Mouse (Mus musculus) hindbrain, embryonic 16.5 days (tissue): Measurements from ENCODE around the gene Slc38a10. TPM values are rescaled to one million over a fixed set of nuclear protein-coding genes. Genes with fewer than 3 reads are reported as not detected.

Source experiments
- ATAC-seq: fragments of 200-750 bp; cut with Nextera tagmentation; 2 replicates; pipeline ENCODE4 v1.8.0; 2017; ENCODE audit warnings: moderate TSS enrichment, moderate library complexity
- H3K27ac ChIP-seq: fragments of 300-500 bp; sonication (generic); 2 replicates; pipeline ENCODE4 v1.5.1; 2014; ENCODE audit warnings: low read depth, mild to moderate bottlenecking, control low read depth, low read length, moderate library complexity
- H3K27me3 ChIP-seq: fragments of 300-500 bp; sonication (generic); replicated peaks from 2 replicates; pipeline ENCODE4 v1.6.1; 2014; ENCODE audit warnings: low read length; ENCODE audit not compliant: control insufficient read depth, insufficient read depth
- H3K36me3 ChIP-seq: fragments of 300-500 bp; sonication (generic); 2 replicates; pipeline ENCODE4 v1.6.1; 2014; ENCODE audit warnings: mild to moderate bottlenecking, low read length, moderate library complexity, mixed read lengths; ENCODE audit not compliant: control insufficient read depth, insufficient read depth
- H3K4me1 ChIP-seq: fragments of 300-500 bp; sonication (generic); 2 replicates; pipeline ENCODE4 v1.6.1; 2014; ENCODE audit warnings: low read depth, low read length; ENCODE audit not compliant: control insufficient read depth, insufficient read depth
- H3K4me2 ChIP-seq: fragments of 300-500 bp; sonication (generic); 2 replicates; pipeline ENCODE4 v1.6.1; 2014; ENCODE audit warnings: mild to moderate bottlenecking, low read length, control low read depth, moderate library complexity
- H3K4me3 ChIP-seq: fragments of 300-500 bp; sonication (generic); 2 replicates; pipeline ENCODE4 v1.5.1; 2014; ENCODE audit warnings: mild to moderate bottlenecking, low read length, control low read depth, moderate library complexity
- H3K9ac ChIP-seq: fragments of 300-500 bp; sonication (generic); 2 replicates; pipeline ENCODE4 v1.6.1; 2014; ENCODE audit warnings: low read depth, mild to moderate bottlenecking, control low read depth, low read length, moderate library complexity
- H3K9me3 ChIP-seq: fragments of 300-500 bp; sonication (generic); 2 replicates; pipeline ENCODE4 v1.6.1; 2014; ENCODE audit warnings: mild to moderate bottlenecking, low read length, moderate library complexity; ENCODE audit not compliant: control insufficient read depth
- WGBS: fragments of 180-500 bp; shearing (Covaris S2); extraction: QIAGEN DNeasy Blood & Tissue Kit; methylation state at CpG from one replicate; pipeline ENCODE4 v1.1.7; 2014; 5-methylcytosine and 5-hydroxymethylcytosine counted together
- polyA plus RNA-seq: library from polyadenylated mRNA; unstranded; fragments of >200 nt; fragmentation: Nextera tagmentation; extraction: Ambion mirVana; gene quantifications from 2 replicates; pipeline ENCODE4 v1.2.1, GENCODE M21; 2015

Gene Slc38a10
- 114 and 122 TPM in 2 replicates for polyA plus RNA-seq

GRCm38 (mm10) chr11:120151113-120151494 lies at the start of gene Slc38a10:
Gene Slc38a10 (minus strand): TSS chr11:120151346.
- Histone ChIP-seq H3K36me3 (no peaks in the 10 kb centered on the region), H3K9ac (peak within 1 kb of the TSS; percentile 72), H3K27me3 (no peaks in the 10 kb centered on the region)

GRCm38 (mm10) chr11:120200621-120201020 lies 49.5 kb upstream of the Slc38a10 start:
- WGBS = 62% methylated on average over 6 of the region's 6 CpGs
- Histone ChIP-seq H3K9me3 (no peaks in the 10 kb centered on the region), H3K4me1 (no peaks in the 10 kb centered on the region), H3K9ac (no peak overlapping the region), H3K27me3 (no peaks in the 10 kb centered on the region), H3K4me2 (no peak overlapping the region), H3K36me3 (no peaks in the 10 kb centered on the region), H3K4me3 (no peak overlapping the region), H3K27ac (no peak overlapping the region)
- no peak for ATAC-seq

More at GRCm38 (mm10) chr11:120151113-120151494, at the start of gene Slc38a10:
- 0% methylated on average over 28 of the region's 28 CpGs for WGBS
- Histone ChIP-seq H3K9me3 (no peaks in the 10 kb centered on the region), H3K4me1 (peaks cover 13% of the 10 kb centered on the region), H3K4me3 (peak within 1 kb of the TSS; percentile 68), H3K27ac (peak within 1 kb of the TSS; percentile 77), H3K4me2 (peak within 1 kb of the TSS; percentile 69)
- peak; percentile 98 for ATAC-seq

- Histone ChIP-seq H3K27me3 (no peaks in the 10 kb centered on the region), H3K9me3 (no peaks in the 10 kb centered on the region), H3K36me3 (no peaks in the 10 kb centered on the region), H3K4me2 (no peak overlapping the region), H3K27ac (no peak overlapping the region), H3K9ac (no peak overlapping the region), H3K4me3 (no peak overlapping the region), H3K4me1 (no peaks in the 10 kb centered on the region)
- no peak for ATAC-seq
- 77% methylated on average over 7 of the region's 7 CpGs for WGBS
Observed at GRCm38 (mm10) chr11:120199766-120200165, 48.6 kb upstream of the Slc38a10 start.

GRCm38 (mm10) chr11:120198831-120199230 lies 47.7 kb upstream of the Slc38a10 start:
- whole genome bisulfite sequencing = 33% methylated on average over 13 of the region's 13 CpGs
- no peak overlapping the region for H3K4me2 ChIP-seq
- H3K27ac ChIP-seq = no peak overlapping the region; the same call in 1 of the 2 replicates
- ATAC-seq = no peak
- H3K27me3 ChIP-seq = no peaks in the 10 kb centered on the region
- no peaks in the 10 kb centered on the region for H3K36me3 ChIP-seq
- H3K9me3 ChIP-seq = no peaks in the 10 kb centered on the region
- no peak overlapping the region for H3K9ac ChIP-seq
- H3K4me1 ChIP-seq = no peaks in the 10 kb centered on the region
- no peak overlapping the region for H3K4me3 ChIP-seq

GRCm38 (mm10) chr11:120190526-120191412 lies 39.6 kb upstream of the Slc38a10 start:
- Histone ChIP-seq H3K4me1 (peaks cover 19% of the 10 kb centered on the region), H3K4me2 (peak overlapping the region; percentile 95), H3K27ac (peak overlapping the region; percentile 31), H3K27me3 (no peaks in the 10 kb centered on the region), H3K9me3 (no peaks in the 10 kb centered on the region), H3K4me3 (peak overlapping the region; percentile 77; the same call in 1 of the 2 replicates), H3K36me3 (no peaks in the 10 kb centered on the region), H3K9ac (peak overlapping the region; percentile 60; the same call in 1 of the 2 replicates)
- 38% methylated on average over 14 of the region's 14 CpGs for WGBS
- no peak for ATAC-seq

GRCm38 (mm10) chr11:120189459-120190312 lies 38.5 kb upstream of the Slc38a10 start:
- Histone ChIP-seq H3K27ac (peak overlapping the region; percentile 96), H3K9me3 (no peaks in the 10 kb centered on the region), H3K4me1 (peaks cover 30% of the 10 kb centered on the region), H3K4me3 (peak overlapping the region; percentile 77), H3K4me2 (peak overlapping the region; percentile 95), H3K36me3 (no peaks in the 10 kb centered on the region), H3K27me3 (no peaks in the 10 kb centered on the region), H3K9ac (peak overlapping the region; percentile 89)
- 1% methylated on average over 58 of the region's 68 CpGs for WGBS
- peak; percentile 97 for ATAC-seq

GRCm38 (mm10) chr11:120188481-120189441 lies 37.6 kb upstream of the Slc38a10 start:
- H3K36me3 ChIP-seq = no peaks in the 10 kb centered on the region
- no peaks in the 10 kb centered on the region for H3K27me3 ChIP-seq
- H3K4me3 ChIP-seq = peak overlapping the region; percentile 77
- no peak for ATAC-seq
- peak overlapping the region; percentile 89 for H3K9ac ChIP-seq
- H3K4me1 ChIP-seq = peaks cover 39% of the 10 kb centered on the region
- H3K4me2 ChIP-seq = peak overlapping the region; percentile 95
- no peaks in the 10 kb centered on the region for H3K9me3 ChIP-seq
- under 1% methylated on average over 41 of the region's 41 CpGs for WGBS
- H3K27ac ChIP-seq = peak overlapping the region; percentile 96

GRCm38 (mm10) chr11:120188102-120188480 lies 36.9 kb upstream of the Slc38a10 start:
- Histone ChIP-seq H3K4me1 (peaks cover 46% of the 10 kb centered on the region), H3K9ac (peak overlapping the region; percentile 89), H3K36me3 (no peaks in the 10 kb centered on the region), H3K27ac (peak overlapping the region; percentile 96), H3K27me3 (no peaks in the 10 kb centered on the region), H3K4me3 (peak overlapping the region; percentile 77), H3K9me3 (no peaks in the 10 kb centered on the region), H3K4me2 (peak overlapping the region; percentile 95)
- WGBS = under 1% methylated on average over 23 of the region's 24 CpGs
- no peak for ATAC-seq
